24 mouse cellular contexts compared by ENCODE assay signal in genomic region chr3:95402741-95403140, GRCm38 (mm10). TPM values are rescaled to one million over a fixed set of nuclear protein-coding genes. Genes with fewer than 3 reads are reported as not detected.
"Had no signal": no experiment of that assay in that cellular context is flagged by ENCODE, and none has a peak within 500 bp of the region (broad histone marks: within the 10 kb centered on the region; RNA-seq: fewer than 3 reads in every experiment).

4930558C23Rik (minus strand) TSS chr3:95402841.

- H3K4me1 ChIP-seq: neural tube, embryonic 12.5 days; neural tube, embryonic 13.5 days; stomach, embryonic 15.5 days had no signal

- H3K27me3 ChIP-seq: neural tube, embryonic 12.5 days; neural tube, embryonic 13.5 days; stomach, embryonic 15.5 days had no signal

- DNase-seq: retina, postnatal 1 day; right cerebral cortex, adult 18-20 months; right cerebral cortex, postnatal 14 days; right cerebral cortex, postnatal 25 days; right cerebral cortex, postnatal 4 days; spleen, adult 18-20 months; thymus, adult 18-20 months; thymus, adult 2 months; thymus, postnatal 14 days; thymus, postnatal 25 days; thymus, postnatal 36 days; thymus, postnatal 4 days had no signal

- H3K36me3 ChIP-seq: neural tube, embryonic 12.5 days; neural tube, embryonic 13.5 days; stomach, embryonic 15.5 days had no signal

- H3K9ac ChIP-seq: neural tube, embryonic 12.5 days; neural tube, embryonic 13.5 days; stomach, embryonic 15.5 days had no signal

- H3K27ac ChIP-seq: neural tube, embryonic 12.5 days; neural tube, embryonic 13.5 days; stomach, embryonic 15.5 days; stomach, postnatal 0 days had no signal

- H3K4me3 ChIP-seq: neural tube, embryonic 12.5 days; neural tube, embryonic 13.5 days; stomach, embryonic 15.5 days had no signal

- H3K9me3 ChIP-seq: neural tube, embryonic 12.5 days; neural tube, embryonic 13.5 days; stomach, embryonic 15.5 days had no signal

- H3K4me2 ChIP-seq: neural tube, embryonic 12.5 days; neural tube, embryonic 13.5 days; stomach, embryonic 15.5 days had no signal

RNA-seq across cellular contexts. Expression of gene 4930558C23Rik, which starts in this region (rescaled TPM):
- total RNA-seq: neutrophil, adult 5-6 weeks had no signal
- polyA plus RNA-seq: neural tube, embryonic 11.5 days; neural tube, embryonic 12.5 days; neural tube, embryonic 13.5 days; neural tube, embryonic 14.5 days; small intestine, adult 2 months; spleen, adult 2 months; stomach, embryonic 14.5 days; stomach, embryonic 15.5 days; thymus, adult 2 months; thymus, postnatal 0 days; urinary bladder, adult 2 months had no signal
